8 mouse cellular contexts compared by ENCODE assay signal in genomic region chr2:181678780-181679179, GRCm38 (mm10). TPM values are rescaled to one million over a fixed set of nuclear protein-coding genes. Genes with fewer than 3 reads are reported as not detected.
DNase-seq lines count a peak whose midpoint lies in the region; ATAC-seq and TF ChIP-seq lines count a peak whose summit lies in the region.

No protein-coding gene starts in this region.

- H3K36me3 ChIP-seq in MEL (ENCODE audit: control insufficient read depth in 1 of 2, insufficient read depth in 2 of 2, low read length in 2 of 2) = peaks cover 0 to 10% of the 10 kb centered on the region in 2 experiments; a peak in 2 of 4 replicates

- TF ChIP-seq POLR2A in MEL (IDR thresholded peaks at IDR 0.05; ENCODE audit: control insufficient read depth in 1 of 2, insufficient read depth in 1 of 2, low read depth in 1 of 2, low read length in 2 of 2, poor library complexity in 1 of 2) = no peak
- TF ChIP-seq POLR2A in lung, adult 2 months (IDR thresholded peaks at IDR 0.05; ENCODE audit: borderline replicate concordance, extremely low read depth, low read depth, low read length) = no peak
- no peak for TF ChIP-seq POLR2A in olfactory bulb, adult 2 months (IDR thresholded peaks at IDR 0.05; ENCODE audit: insufficient read depth, low read depth, low read length)

- peaks cover 0 to 21% of the 10 kb centered on the region in 2 experiments for H3K4me1 ChIP-seq in MEL (ENCODE audit: control insufficient read depth in 1 of 2, insufficient read depth in 2 of 2, low read length in 2 of 2)
- peaks cover 13% of the 10 kb centered on the region for H3K4me1 ChIP-seq in lung, adult 2 months (ENCODE audit: control insufficient read depth, insufficient read depth, low read length)
- H3K4me1 ChIP-seq in olfactory bulb, adult 2 months (ENCODE audit: control insufficient read depth, insufficient read depth, low read length) = peaks cover 15% of the 10 kb centered on the region

- H3K4me3 ChIP-seq in MEL (ENCODE audit: control insufficient read depth in 1 of 2, insufficient read depth in 1 of 2, low read depth in 2 of 2, low read length in 2 of 2) = no peak overlapping the region
- no peak overlapping the region for H3K4me3 ChIP-seq in layer of hippocampus, adult 2 months
- no peak overlapping the region for H3K4me3 ChIP-seq in lung, adult 2 months (replicated peaks; ENCODE audit: extremely low read depth, low read depth, low read length)
- no peak overlapping the region for H3K4me3 ChIP-seq in olfactory bulb, adult 2 months (ENCODE audit: insufficient read depth, low read depth, low read length)

- TF ChIP-seq EP300 in MEL (IDR thresholded peaks at IDR 0.05; ENCODE audit: low read depth in 1 of 2, low read length in 2 of 2) = no peak

- 48% methylated on average over 1 of the region's 1 CpGs for WGBS in lung, adult 2 months
- WGBS in olfactory bulb, adult 2 months = 67% methylated on average over 1 of the region's 1 CpGs

- ATAC-seq in hematopoietic stem cell, adult 5-6 weeks (replicated peaks in 1 of 2; ENCODE audit: insufficient read depth in 1 of 2, low FRiP score in 2 of 2, low TSS enrichment in 1 of 2, low read depth in 1 of 2, poor library complexity in 2 of 2, severe bottlenecking in 2 of 2) = peak; percentile 74 to 77

- peak; percentile 96 for TF ChIP-seq RAD21 in MEL (IDR thresholded peaks at IDR 0.05; ENCODE audit: low read depth, low read length)

- H3K9ac ChIP-seq in MEL (ENCODE audit: control insufficient read depth, low read depth, low read length, poor library complexity, severe bottlenecking) = no peak overlapping the region; the same call in 1 of the 2 replicates

- DNase-seq in MEL (ENCODE audit: low read depth, low spot score) = peak; percentile 90
- DNase-seq in cerebellum, adult 11-12 months = peak; percentile 76
- peak; percentile 87 for DNase-seq in forelimb bud, embryonic 11.5 days (ENCODE audit: low read depth, low spot score)
- peak; percentile 77 to 83 for DNase-seq in layer of hippocampus, adult 2 months (ENCODE audit: low spot score in 2 of 2)
- peak; percentile 70 for DNase-seq in lung, adult 2 months
- DNase-seq in thymus, postnatal 10 days (ENCODE audit: low spot score in 2 of 2) = peak; percentile 56 to 74

- peak; percentile 88 to 100 (median 94) for TF ChIP-seq CTCF in MEL (IDR thresholded peaks at IDR 0.05 in 2 of 3, conservative IDR thresholded peaks at IDR 0.05 in 1 of 3; ENCODE audit: control insufficient read depth in 1 of 3, insufficient read depth in 1 of 3, low read depth in 2 of 3, low read length in 3 of 3, poor library complexity in 1 of 3, severe bottlenecking in 1 of 3)
- TF ChIP-seq CTCF in layer of hippocampus, adult 2 months (conservative IDR thresholded peaks at IDR 0.05) = peak; percentile 99
- TF ChIP-seq CTCF in lung, adult 2 months (IDR thresholded peaks at IDR 0.05; ENCODE audit: insufficient read depth, low read length) = peak; percentile 99
- peak; percentile 55; the same call in 1 of the 2 replicates for TF ChIP-seq CTCF in olfactory bulb, adult 2 months (IDR thresholded peaks at IDR 0.05; ENCODE audit: insufficient read depth, low read depth, low read length)

- no peak overlapping the region for H3K27ac ChIP-seq in MEL (ENCODE audit: control insufficient read depth, low read depth, low read length)
- peak overlapping the region; percentile 96; the same call in 1 of the 2 replicates for H3K27ac ChIP-seq in layer of hippocampus, adult 2 months
- no peak overlapping the region for H3K27ac ChIP-seq in olfactory bulb, adult 2 months (ENCODE audit: insufficient read depth, low read depth, low read length)

- peaks cover 6% of the 10 kb centered on the region; the same call in 1 of the 2 replicates for H3K79me2 ChIP-seq in MEL (ENCODE audit: control insufficient read depth, insufficient read depth, low read length, poor library complexity)

- no peaks in the 10 kb centered on the region for H3K27me3 ChIP-seq in MEL (ENCODE audit: control insufficient read depth in 1 of 2, insufficient read depth in 2 of 2, low read length in 2 of 2)

- H3K9me3 ChIP-seq in MEL (replicated peaks; ENCODE audit: insufficient read depth, low read length) = no peaks in the 10 kb centered on the region

TF ChIP-seq in MEL, 35 proteins besides CTCF, POLR2A, EP300 and RAD21 (continues in another document):
- TF ChIP-seq MYC (IDR thresholded peaks at IDR 0.05; ENCODE audit: low read depth, low read length) (no peak), BHLHE40 (IDR thresholded peaks at IDR 0.05; ENCODE audit: borderline replicate concordance, low read depth, low read length) (peak; percentile 27; the same call in 1 of the 2 replicates), TCF12 (IDR thresholded peaks at IDR 0.05; ENCODE audit: low read depth, low read length) (no peak), ZMIZ1 (IDR thresholded peaks at IDR 0.05; ENCODE audit: low read depth, low read length) (no peak), MXI1 (IDR thresholded peaks at IDR 0.05; ENCODE audit: low read depth, low read length) (no peak), MYB (IDR thresholded peaks at IDR 0.05; ENCODE audit: low read depth, low read length) (no peak), RCOR1 (IDR thresholded peaks at IDR 0.05; ENCODE audit: low read depth, low read length) (no peak), JUND (IDR thresholded peaks at IDR 0.05; ENCODE audit: low read depth, low read length) (no peak), MAX (IDR thresholded peaks at IDR 0.05; ENCODE audit: low read length) (no peak), SIN3A (IDR thresholded peaks at IDR 0.05; ENCODE audit: low read length) (0 out of 2 replicates have a peak, but pooled peaks have one; percentile 48), USF2 (IDR thresholded peaks at IDR 0.05; ENCODE audit: borderline replicate concordance in 1 of 2, insufficient read depth in 1 of 2, low read depth in 1 of 2, low read length in 2 of 2) (no peak), ETS1 (IDR thresholded peaks at IDR 0.05; ENCODE audit: low read depth, low read length) (no peak), ELF1 (IDR thresholded peaks at IDR 0.05; ENCODE audit: low read depth, low read length) (0 out of 2 replicates have a peak, but pooled peaks have one; percentile 10), SMC3 (IDR thresholded peaks at IDR 0.05; ENCODE audit: low read depth, low read length) (peak; percentile 80), TBP (IDR thresholded peaks at IDR 0.05; ENCODE audit: low read depth, low read length) (0 out of 2 replicates have a peak, but pooled peaks have one; percentile 34), ZC3H11A (IDR thresholded peaks at IDR 0.05; ENCODE audit: low read depth, low read length) (peak; percentile 62), HCFC1 (IDR thresholded peaks at IDR 0.05; ENCODE audit: low read depth, low read length) (peak; percentile 62), USF1 (IDR thresholded peaks at IDR 0.05; ENCODE audit: low read depth, low read length) (no peak), POLR2AphosphoS5 (IDR thresholded peaks at IDR 0.05; ENCODE audit: borderline replicate concordance, low read depth, low read length) (no peak), ZNF384 (IDR thresholded peaks at IDR 0.05; ENCODE audit: low read depth, low read length) (peak; percentile 49; the same call in 1 of the 2 replicates), E2F4 (IDR thresholded peaks at IDR 0.05; ENCODE audit: borderline replicate concordance, low read depth, low read length) (no peak)

RNA-seq across cellular contexts. Expression of gene Tcea2, which starts 1.3 kb away (rescaled TPM):
- total RNA-seq in MEL (2012; rRNA removed) = 6.7 and 7.3 TPM in 2 replicates
- 10 to 100 TPM in 1 of 2 experiments, not detected in 1; 17.0 TPM for polyA plus RNA-seq in MEL (2012; ENCODE audit: insufficient read depth in 1 of 2, insufficient read length in 2 of 2, low read depth in 1 of 2, low replicate concordance in 2 of 2, missing spikeins in 1 of 2)
- 9.1 and 22.7 TPM in 2 replicates for total RNA-seq in hematopoietic stem cell, adult 5-6 weeks (2017)
- total RNA-seq in layer of hippocampus, adult 2 months (2021) = 10 to 100 TPM; 54.7 to 60.0 TPM
- polyA plus RNA-seq in lung, adult 2 months (2012; rRNA removed) = 9.9 and 15.7 TPM in 2 replicates
- polyA plus RNA-seq in olfactory bulb, adult 2 months (2012; ENCODE audit: insufficient read depth, insufficient read length, low replicate concordance, missing spikeins) = not detected in 2 replicates

RNA-seq across cellular contexts. Expression of gene Sox18, which starts 7.3 kb away (rescaled TPM):
- not detected in 2 replicates for total RNA-seq in MEL (2012; rRNA removed)
- polyA plus RNA-seq in MEL (2012; ENCODE audit: insufficient read depth in 1 of 2, insufficient read length in 2 of 2, low read depth in 1 of 2, low replicate concordance in 2 of 2, missing spikeins in 1 of 2) = under 1 TPM in 1 of 2 experiments, not detected in 1; 0.04 TPM
- total RNA-seq in hematopoietic stem cell, adult 5-6 weeks (2017) = 0.25 TPM in 1 of 2 replicates, not detected in the other
- 10 to 100 TPM; 11.6 to 14.1 TPM for total RNA-seq in layer of hippocampus, adult 2 months (2021)
- polyA plus RNA-seq in lung, adult 2 months (2012; rRNA removed) = 393 and 460 TPM in 2 replicates
- polyA plus RNA-seq in olfactory bulb, adult 2 months (2012; ENCODE audit: insufficient read depth, insufficient read length, low replicate concordance, missing spikeins) = not detected in 2 replicates

RNA-seq across cellular contexts. Expression of gene Rgs19, which starts 15.0 kb away (rescaled TPM):
- 45.5 and 46.2 TPM in 2 replicates for total RNA-seq in MEL (2012; rRNA removed)
- polyA plus RNA-seq in MEL (2012; ENCODE audit: insufficient read depth in 1 of 2, insufficient read length in 2 of 2, low read depth in 1 of 2, low replicate concordance in 2 of 2, missing spikeins in 1 of 2) = 100 to 1,000 TPM in 1 of 2 experiments, not detected in 1; 157 TPM
- 89.7 and 90.4 TPM in 2 replicates for total RNA-seq in hematopoietic stem cell, adult 5-6 weeks (2017)
- total RNA-seq in layer of hippocampus, adult 2 months (2021) = 10 to 100 TPM; 41.8 to 43.4 TPM
- polyA plus RNA-seq in lung, adult 2 months (2012; rRNA removed) = 77.2 and 82.8 TPM in 2 replicates
- polyA plus RNA-seq in olfactory bulb, adult 2 months (2012; ENCODE audit: insufficient read depth, insufficient read length, low replicate concordance, missing spikeins) = not detected in 2 replicates

RNA-seq across cellular contexts. Expression of gene Lkaaear1, which starts 19.5 kb away (rescaled TPM):
- not detected in 2 replicates for total RNA-seq in MEL (2012; rRNA removed)
- polyA plus RNA-seq in MEL (2012; ENCODE audit: insufficient read depth in 1 of 2, insufficient read length in 2 of 2, low read depth in 1 of 2, low replicate concordance in 2 of 2, missing spikeins in 1 of 2) = not detected
- not detected in 2 replicates for total RNA-seq in hematopoietic stem cell, adult 5-6 weeks (2017)
- total RNA-seq in layer of hippocampus, adult 2 months (2021) = not detected
- not detected in 2 replicates for polyA plus RNA-seq in lung, adult 2 months (2012; rRNA removed)
- not detected in 2 replicates for polyA plus RNA-seq in olfactory bulb, adult 2 months (2012; ENCODE audit: insufficient read depth, insufficient read length, low replicate concordance, missing spikeins)

RNA-seq across cellular contexts. Expression of gene Gm29797, which starts 21.9 kb away (rescaled TPM):
- not detected in 2 replicates for total RNA-seq in MEL (2012; rRNA removed)
- not detected for polyA plus RNA-seq in MEL (2012; ENCODE audit: insufficient read depth in 1 of 2, insufficient read length in 2 of 2, low read depth in 1 of 2, low replicate concordance in 2 of 2, missing spikeins in 1 of 2)
- not detected in 2 replicates for total RNA-seq in hematopoietic stem cell, adult 5-6 weeks (2017)
- 1 to 10 TPM in 1 of 2 experiments, under 1 TPM in 1; 0.83 to 1.4 TPM for total RNA-seq in layer of hippocampus, adult 2 months (2021)
- polyA plus RNA-seq in lung, adult 2 months (2012; rRNA removed) = not detected in 2 replicates
- not detected in 2 replicates for polyA plus RNA-seq in olfactory bulb, adult 2 months (2012; ENCODE audit: insufficient read depth, insufficient read length, low replicate concordance, missing spikeins)

Comparison
In these comparisons a context has a peak if more than half of its experiments do, and no peak if none do; other contexts are left out.
1. RNA of gene Sox18, which starts 7.3 kb away (total RNA-seq): 11.6 to 14.1 TPM in layer of hippocampus, adult 2 months; not detected in MEL and 0.25 TPM in hematopoietic stem cell, adult 5-6 weeks; every median in the first group is over 10 times any median in the second.
2. Peak in every context shown above with its lines, with median percentiles within 50 percentile points of each other: DNase-seq and CTCF ChIP-seq.